Mouse (Mus musculus): Measurements from ENCODE around the gene Glt8d2.
A peak's percentile ranks its signal among the peaks of the same experiment; 100 is the strongest.
"Not testable (repeated sequence)": the region's sequence is repeated elsewhere in the genome, so short reads cannot be mapped to it uniquely, and the experiment has no call there.

Glt8d2 gene

DNA sequence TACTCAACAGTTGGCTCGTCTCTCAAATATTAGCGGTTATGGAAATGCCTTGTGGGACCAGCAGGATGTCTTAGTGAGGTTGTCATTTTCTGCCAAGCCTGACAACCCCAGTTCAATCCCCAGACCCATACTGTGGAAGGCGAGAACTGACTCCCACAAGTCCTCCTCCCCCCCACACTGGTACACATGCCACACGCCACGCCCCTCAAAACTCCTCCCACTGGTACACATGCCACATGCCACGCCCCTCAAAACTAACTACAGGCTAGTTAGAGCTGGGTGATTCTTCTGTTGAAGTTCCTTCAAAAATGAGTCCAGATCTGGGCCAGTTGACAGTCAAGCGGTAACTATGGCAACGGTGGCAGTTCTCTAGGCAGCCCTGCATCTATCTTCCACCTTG is 44.4 kb downstream of the Glt8d2 start:
- no peak for DNase-seq (ENCODE audit: low spot score)

GRCm38 (mm10) chr10:82641481-82641880 is 49.0 kb downstream of the Glt8d2 start:
- DNase-seq (ENCODE audit: low spot score), result no peak

GRCm38 (mm10) chr10:82639032-82639698 is 51.3 kb downstream of the Glt8d2 start:
- no peak for DNase-seq (ENCODE audit: low spot score)

DNA sequence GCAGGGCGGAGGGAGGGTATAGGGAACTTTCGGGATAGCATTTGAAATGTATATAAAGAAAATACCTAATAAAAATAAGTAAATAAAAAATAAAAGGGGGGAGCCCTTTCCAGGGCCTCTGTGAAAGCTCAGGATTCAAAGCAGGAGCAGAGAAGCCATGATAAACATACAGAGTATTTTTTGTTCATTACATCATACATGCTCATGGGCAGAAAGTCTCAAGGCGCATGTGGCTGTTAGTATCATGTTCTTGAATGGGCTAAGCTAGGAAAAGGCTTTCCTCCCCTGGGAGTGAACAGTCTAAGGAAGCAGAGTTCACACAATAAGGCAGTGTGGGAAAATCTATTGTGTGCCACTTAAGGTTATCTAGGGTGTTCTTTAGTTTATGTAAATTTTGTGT is 54.1 kb downstream of the Glt8d2 start:
- DNase-seq (ENCODE audit: low spot score), result no peak

GRCm38 (mm10) chr10:82634348-82634747 is 56.1 kb downstream of the Glt8d2 start:
- no peak for DNase-seq (ENCODE audit: low spot score)

- DNase-seq (ENCODE audit: low spot score), result peak; percentile 20
Observed at GRCm38 (mm10) chr10:82632496-82633280, 57.8 kb downstream of the Glt8d2 start.

GRCm38 (mm10) chr10:82631133-82631532 is 59.3 kb downstream of the Glt8d2 start:
- DNase-seq (ENCODE audit: low spot score), result no peak

DNA sequence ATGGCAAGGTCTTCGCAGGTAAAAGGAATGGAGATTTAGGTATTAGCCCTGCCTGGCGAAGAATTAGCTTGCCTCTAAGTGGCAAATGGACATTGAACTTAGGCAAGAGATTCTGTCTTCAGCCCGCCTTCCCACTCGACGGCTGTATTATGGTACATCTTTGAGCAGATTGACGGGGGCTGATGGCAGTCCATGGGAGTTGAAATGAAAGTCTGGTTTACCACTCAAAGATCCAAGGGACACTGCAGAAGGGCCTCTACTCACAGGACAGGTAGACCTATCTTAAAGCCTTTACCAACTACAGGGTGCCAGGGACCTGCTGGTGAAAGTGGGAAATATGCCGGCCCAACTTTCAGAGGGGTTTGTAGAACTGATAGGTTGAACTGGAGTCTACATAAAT is 60.0 kb downstream of the Glt8d2 start:
- no peak for DNase-seq (ENCODE audit: low spot score)

- DNase-seq (ENCODE audit: low spot score), result peak; percentile 95
Observed at GRCm38 (mm10) chr10:82629586-82630255, 60.7 kb downstream of the Glt8d2 start, which contains the start of gene Tdg. Tdg (plus strand) TSS chr10:82629828.

GRCm38 (mm10) chr10:82629111-82629585 is 61.3 kb downstream of the Glt8d2 start:
- no peak for DNase-seq (ENCODE audit: low spot score)

GRCm38 (mm10) chr10:82623553-82623932 is 66.9 kb downstream of the Glt8d2 start:
- not testable (repeated sequence) for DNase-seq (ENCODE audit: low spot score)

DNA sequence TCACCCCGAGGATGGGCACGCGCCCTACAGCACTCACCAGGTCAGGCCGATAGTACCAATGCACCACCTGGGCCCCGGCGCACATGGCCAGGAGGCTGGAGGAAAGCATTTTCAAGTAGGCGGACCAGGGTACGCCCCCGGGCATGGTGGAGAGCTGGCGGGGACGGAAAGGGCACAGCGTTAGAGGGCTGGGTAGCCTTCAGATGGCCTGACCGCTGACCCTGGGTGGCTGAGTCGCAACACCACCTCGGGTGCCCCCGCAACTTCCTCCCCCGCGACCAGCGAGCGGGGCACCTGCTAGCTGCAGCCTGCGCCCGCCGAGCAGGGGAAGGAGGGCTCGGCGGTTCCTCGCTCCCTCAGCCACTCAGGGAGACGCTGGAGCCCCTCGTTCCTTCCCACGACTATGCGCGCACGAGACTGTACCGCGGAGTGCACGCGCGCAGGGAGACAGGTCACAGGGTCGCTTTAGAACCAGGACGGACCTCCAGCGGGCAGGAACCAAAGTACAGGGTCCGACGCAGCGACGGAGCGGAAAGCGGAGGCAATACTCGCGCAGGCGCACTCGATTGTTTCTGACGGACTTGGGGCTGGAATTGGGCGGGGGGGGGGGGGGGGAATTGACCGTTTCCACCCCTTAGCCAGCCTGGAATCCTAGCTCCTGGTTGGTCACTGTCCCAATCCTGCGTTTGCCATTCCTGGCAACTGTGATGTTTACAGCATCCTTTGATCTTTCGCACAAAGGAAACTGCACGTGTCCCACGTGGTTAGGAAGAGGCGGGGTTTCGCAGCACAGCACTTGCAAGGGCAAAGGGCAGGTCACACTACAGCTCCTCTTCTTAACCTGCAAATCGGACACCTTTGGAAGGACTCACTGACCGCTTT is 67.5 kb downstream of the Glt8d2 start, which contains the start of gene 1190007I07Rik:
1190007I07Rik (minus strand) TSS at position 558 of the 882 bp plus-strand sequence.
- peak; percentile 82 for DNase-seq (ENCODE audit: low spot score)

GRCm38 (mm10) chr10:82622235-82622634 is 68.2 kb downstream of the Glt8d2 start:
- no peak for DNase-seq (ENCODE audit: low spot score)

Data from T-cell, adult 2 months (primary cell).